Mouse (Mus musculus): ENCODE measurements around the gene Ccn2. TPM values are rescaled to one million over a fixed set of nuclear protein-coding genes. Genes with fewer than 3 reads are reported as not detected.

Ccn2 gene
- total and polyA plus RNA-seq, 3 experiments, result not detected

DNA sequence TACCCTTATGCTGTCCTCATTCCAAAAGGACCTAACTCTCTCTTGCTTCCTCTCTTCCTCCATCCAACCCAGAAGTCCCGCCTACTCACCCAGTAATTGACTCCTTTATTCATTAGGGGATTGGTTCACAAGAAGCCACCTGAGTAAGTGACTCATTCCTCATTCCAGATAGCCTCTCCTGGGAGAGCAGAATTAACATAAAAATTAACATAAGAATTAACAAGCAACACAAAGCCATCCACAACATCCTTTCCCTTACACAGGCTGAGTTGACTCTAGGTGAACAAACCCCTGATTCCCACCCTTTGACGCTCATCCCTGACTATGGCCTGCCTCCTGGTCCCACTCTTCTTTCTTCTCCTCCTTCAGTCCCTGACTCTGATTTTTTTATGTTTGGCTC, 36.9 kb upstream of the Ccn2 start:
- no peaks in the 10 kb centered on the region for H3K36me3 ChIP-seq (replicated peaks in 1 of 2; ENCODE audit: control insufficient read depth in 1 of 2, insufficient read depth in 1 of 2, low read length in 1 of 2)
- DNase-seq (ENCODE audit: extremely low read depth), result peak; percentile 4
- no peaks in the 10 kb centered on the region for H3K79me2 ChIP-seq (replicated peaks; ENCODE audit: control insufficient read depth, extremely low read depth, insufficient read depth, poor library complexity, severe bottlenecking)
- no peak overlapping the region for H3K4me3 ChIP-seq (replicated peaks in 1 of 3; ENCODE audit: low read depth in 2 of 3, low read length in 2 of 3, poor library complexity in 1 of 3)
- H3K4me1 ChIP-seq (ENCODE audit: control insufficient read depth in 1 of 2, insufficient read depth in 2 of 2), result no peaks in the 10 kb centered on the region
- H3K4me2 ChIP-seq (ENCODE audit: insufficient read depth, low read depth, poor library complexity, severe bottlenecking), result no peak overlapping the region
- no peak for TF ChIP-seq GABPA (IDR thresholded peaks at IDR 0.05; ENCODE audit: insufficient replicate concordance, low read depth, low read length)
- TF ChIP-seq MAZ (IDR thresholded peaks at IDR 0.05; ENCODE audit: low read depth, low read length), result no peak
- no peak for TF ChIP-seq TCF12 (IDR thresholded peaks at IDR 0.05; ENCODE audit: low read depth, low read length)
- TF ChIP-seq ELF1 (IDR thresholded peaks at IDR 0.05; ENCODE audit: low read depth, low read length), result no peak
- TF ChIP-seq USF2 (conservative IDR thresholded peaks at IDR 0.05; ENCODE audit: low read depth, low read length), result no peak
- TF ChIP-seq POLR2A (IDR thresholded peaks at IDR 0.05; ENCODE audit: low read depth, low read length), result no peak
- TF ChIP-seq JUN (IDR thresholded peaks at IDR 0.05; ENCODE audit: insufficient read depth, low read depth, low read length), result no peak
- no peak for TF ChIP-seq KAT2A (IDR thresholded peaks at IDR 0.05; ENCODE audit: insufficient replicate concordance, low read length)
- no peak for TF ChIP-seq ZMIZ1 (IDR thresholded peaks at IDR 0.05; ENCODE audit: low read depth, low read length)
- no peak for TF ChIP-seq MAFK (IDR thresholded peaks at IDR 0.05; ENCODE audit: insufficient replicate concordance, low read length)
- no peak for TF ChIP-seq SMC3 (IDR thresholded peaks at IDR 0.05; ENCODE audit: low read depth, low read length)
- TF ChIP-seq CHD1 (IDR thresholded peaks at IDR 0.05; ENCODE audit: low read depth, low read length), result no peak
- TF ChIP-seq BHLHE40 (IDR thresholded peaks at IDR 0.05; ENCODE audit: low read depth, low read length), result no peak
- TF ChIP-seq NELFE (IDR thresholded peaks at IDR 0.05; ENCODE audit: low read depth, low read length), result no peak
- H3K27ac ChIP-seq (ENCODE audit: insufficient read depth, low read depth), result no peak overlapping the region
- H3K9ac ChIP-seq (ENCODE audit: insufficient read depth, low read depth), result no peak overlapping the region
- dilution Hi-C loops (cut with MboI; ENCODE audit: extremely low pct_ligation_motif_present, extremely low pct_unique_long_range_greater_than_20kb, low sequenced_read_pairs) (no loop called here), in situ Hi-C loops (cut with MboI; ENCODE audit: low pct_ligation_motif_present, low pct_unique_long_range_greater_than_20kb, low sequenced_read_pairs) (no loop called here)
- H3K27me3 ChIP-seq (replicated peaks), result no peaks in the 10 kb centered on the region
- no peaks in the 10 kb centered on the region for H3K9me3 ChIP-seq (replicated peaks; ENCODE audit: low read length)

- H3K79me2 ChIP-seq (replicated peaks; ENCODE audit: control insufficient read depth, extremely low read depth, insufficient read depth, poor library complexity, severe bottlenecking), result no peaks in the 10 kb centered on the region
- DNase-seq (ENCODE audit: extremely low read depth), result no peak
- TF ChIP-seq GABPA (IDR thresholded peaks at IDR 0.05; ENCODE audit: insufficient replicate concordance, low read depth, low read length) (no peak), MXI1 (IDR thresholded peaks at IDR 0.05; ENCODE audit: low read depth, low read length) (no peak), TCF12 (IDR thresholded peaks at IDR 0.05; ENCODE audit: low read depth, low read length) (no peak)
- no peaks in the 10 kb centered on the region for H3K9me3 ChIP-seq (replicated peaks; ENCODE audit: low read length)
- H3K9ac ChIP-seq (ENCODE audit: insufficient read depth, low read depth), result no peak overlapping the region
- in situ Hi-C loops (cut with MboI; ENCODE audit: low pct_ligation_motif_present, low pct_unique_long_range_greater_than_20kb, low sequenced_read_pairs), result no loop called here
- dilution Hi-C loops (cut with MboI; ENCODE audit: extremely low pct_ligation_motif_present, extremely low pct_unique_long_range_greater_than_20kb, low sequenced_read_pairs), result no loop called here
- no peaks in the 10 kb centered on the region for H3K27me3 ChIP-seq (replicated peaks)
- H3K4me3 ChIP-seq (replicated peaks in 1 of 3; ENCODE audit: low read depth in 2 of 3, low read length in 2 of 3, poor library complexity in 1 of 3), result no peak overlapping the region
- H3K4me1 ChIP-seq (ENCODE audit: control insufficient read depth in 1 of 2, insufficient read depth in 2 of 2), result no peaks in the 10 kb centered on the region
- H3K4me2 ChIP-seq (ENCODE audit: insufficient read depth, low read depth, poor library complexity, severe bottlenecking), result no peak overlapping the region
- H3K36me3 ChIP-seq (replicated peaks in 1 of 2; ENCODE audit: control insufficient read depth in 1 of 2, insufficient read depth in 1 of 2, low read length in 1 of 2), result no peaks in the 10 kb centered on the region
- H3K27ac ChIP-seq (ENCODE audit: insufficient read depth, low read depth), result no peak overlapping the region
Observed at GRCm38 (mm10) chr10:24569691-24570420, 25.4 kb upstream of the Ccn2 start.
